Mouse (Mus musculus): ENCODE results near the gene Gm14781. TPM values are rescaled to one million over a fixed set of nuclear protein-coding genes. Genes with fewer than 3 reads are reported as not detected.
"Not testable (repeated sequence)": the region's sequence is repeated elsewhere in the genome, so short reads cannot be mapped to it uniquely, and the experiment has no call there.

Gm14781 gene
- not detected in 2 replicates for polyA plus RNA-seq (2012; rRNA removed)

DNA sequence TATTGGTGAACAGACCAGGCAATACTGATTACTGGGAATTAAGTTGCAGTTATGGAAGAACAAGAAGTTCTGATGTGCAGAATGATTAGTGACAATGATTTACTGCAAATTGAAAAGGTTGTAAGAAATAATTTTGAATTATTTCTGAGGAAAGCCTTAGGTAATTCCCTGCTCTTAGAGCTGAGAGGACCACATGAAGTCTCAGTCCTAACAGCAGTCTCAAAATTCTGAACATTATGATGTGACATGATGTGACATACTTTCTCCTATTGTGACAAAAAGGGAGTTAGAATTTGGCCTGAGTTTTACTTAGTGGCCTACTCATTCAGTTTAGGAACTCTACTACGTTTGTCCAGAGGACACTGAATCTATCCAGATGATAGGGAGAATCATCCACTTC, at the start of gene Gm14781:
Gm14781 (plus strand) TSS at position 301 of the 400 bp plus-strand sequence.
- not testable (repeated sequence) for DNase-seq (ENCODE audit: low read depth)

DNA sequence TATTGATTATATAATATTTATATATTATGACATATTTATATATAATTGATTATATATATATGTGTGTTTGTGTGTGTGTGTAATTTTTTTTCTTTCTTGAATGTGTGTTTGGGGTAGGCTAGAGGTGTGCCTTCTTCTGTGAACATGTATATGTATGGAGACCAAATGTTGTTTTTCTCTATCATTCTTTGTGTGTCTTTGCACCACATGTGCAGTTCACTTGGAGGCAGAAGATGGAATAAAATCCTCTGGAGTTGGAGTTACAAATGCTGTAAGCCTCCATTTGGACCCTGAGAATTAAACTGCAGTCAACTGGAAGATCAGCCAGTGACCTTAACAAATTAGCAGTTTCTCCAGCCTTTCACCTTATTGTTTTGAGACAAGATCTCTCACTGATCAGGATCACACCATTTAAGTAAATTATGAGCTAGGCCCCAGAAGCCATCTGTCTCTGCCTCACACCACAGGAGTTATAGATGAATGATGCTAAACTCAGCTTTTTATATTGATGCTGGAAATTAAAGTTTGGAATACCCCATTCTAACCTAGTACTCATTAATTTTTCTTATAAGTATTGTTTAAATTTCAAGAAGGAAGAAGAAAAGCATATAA, 23.1 kb downstream of the Gm14781 start:
- not testable (repeated sequence) for DNase-seq (ENCODE audit: low read depth)

Other genes starting within 250 kb of the Gm14781 start
- gene Gm5072, start 239.7 kb upstream of the Gm14781 start, polyA plus RNA-seq (2012; rRNA removed): not detected in 2 replicates
- not detected in 2 replicates for gene Gm8914, start 152.1 kb upstream of the Gm14781 start, polyA plus RNA-seq (2012; rRNA removed)
- gene 1700084M14Rik, start 56.3 kb upstream of the Gm14781 start, polyA plus RNA-seq (2012; rRNA removed): not detected in 2 replicates
- not detected in 2 replicates for gene Mageb5, start 150.8 kb downstream of the Gm14781 start, polyA plus RNA-seq (2012; rRNA removed)

All from brain, embryonic 14.5 days (tissue).